Mouse (Mus musculus) stomach, postnatal 0 days (tissue): ENCODE data around the gene Teddm1b.

Source experiments
- CTCF ChIP-seq: IDR thresholded peaks from 2 replicates; pipeline ENCODE4 v1.5.1; 2016; ENCODE audit warnings: antibody characterized with exemption, low read depth, mild to moderate bottlenecking, moderate library complexity
- EP300 ChIP-seq: optimal IDR thresholded peaks from 2 replicates; pipeline ENCODE3; 2016; ENCODE audit warnings: antibody characterized with exemption

- TF ChIP-seq CTCF = no peak
- no peak for TF ChIP-seq EP300
These were observed 16.0 kb downstream of the Teddm1b start for GRCm38 (mm10) chr1:153890121-153890520.
